Mouse (Mus musculus): Measurements from ENCODE around the gene Tex14. TPM values are rescaled to one million over a fixed set of nuclear protein-coding genes. Genes with fewer than 3 reads are reported as not detected.
"Not testable (repeated sequence)": the region's sequence is repeated elsewhere in the genome, so short reads cannot be mapped to it uniquely, and the experiment has no call there.

The Tex14 gene
- total and polyA plus RNA-seq, 3 experiments = 0.08 to 0.23 TPM; not detected in 1

GRCm38 (mm10) chr11:87448476-87449199 lies 43.8 kb downstream of the Tex14 start:
- H3K27me3 ChIP-seq (ENCODE audit: control insufficient read depth, insufficient read depth, low read length); H3K79me2 ChIP-seq (replicated peaks; ENCODE audit: control insufficient read depth, insufficient read depth, low read length); intact Hi-C loops (cut with DNase I); H3K4me1 ChIP-seq (ENCODE audit: control insufficient read depth, insufficient read depth, low read length); H3K36me3 ChIP-seq (ENCODE audit: control insufficient read depth, insufficient read depth, low read length): not testable (repeated sequence)
- peak overlapping the region; percentile 68 for H3K9ac ChIP-seq (ENCODE audit: low read depth, low read length)
- under 1% methylated on average over 6 of the region's 32 CpGs for WGBS
- 0 out of 2 replicates have a peak, but pooled peaks have one; percentile 50 for TF ChIP-seq POLR2A (IDR thresholded peaks at IDR 0.05; ENCODE audit: insufficient read depth, low read depth, low read length)
- H3K4me3 ChIP-seq = peak overlapping the region; percentile 51
- H3K27ac ChIP-seq = peak overlapping the region; percentile 80
- DNase-seq = peak in 1 of 2 experiments; percentile 31

- intact Hi-C loops (cut with DNase I) = no loop called here
- TF ChIP-seq POLR2A (IDR thresholded peaks at IDR 0.05; ENCODE audit: insufficient read depth, low read depth, low read length) (no peak), EP300 (IDR thresholded peaks at IDR 0.05; ENCODE audit: insufficient read depth, low read depth, low read length) (no peak), CTCF (IDR thresholded peaks at IDR 0.05) (no peak)
- H3K79me2 ChIP-seq (replicated peaks; ENCODE audit: control insufficient read depth, insufficient read depth, low read length) = no peaks in the 10 kb centered on the region
- H3K27ac ChIP-seq = peak overlapping the region; percentile 59
- H3K27me3 ChIP-seq (ENCODE audit: control insufficient read depth, insufficient read depth, low read length) = no peaks in the 10 kb centered on the region
- WGBS = 13% methylated on average over 3 of the region's 3 CpGs
- peak overlapping the region; percentile 68 for H3K9ac ChIP-seq (ENCODE audit: low read depth, low read length)
- peaks cover 2% of the 10 kb centered on the region; the same call in 1 of the 2 replicates for H3K36me3 ChIP-seq (ENCODE audit: control insufficient read depth, insufficient read depth, low read length)
- DNase-seq = no peak
- 0 out of 2 replicates have a peak overlapping the region, but pooled peaks have one; percentile 11 for H3K4me3 ChIP-seq
- H3K4me1 ChIP-seq (ENCODE audit: control insufficient read depth, insufficient read depth, low read length) = peaks cover 3% of the 10 kb centered on the region
Measured at GRCm38 (mm10) chr11:87449200-87449547, 44.3 kb downstream of the Tex14 start.

GRCm38 (mm10) chr11:87449847-87450246 lies 45.0 kb downstream of the Tex14 start:
- DNase-seq; H3K27me3 ChIP-seq (ENCODE audit: control insufficient read depth, insufficient read depth, low read length); H3K4me1 ChIP-seq (ENCODE audit: control insufficient read depth, insufficient read depth, low read length); H3K27ac ChIP-seq; H3K36me3 ChIP-seq (ENCODE audit: control insufficient read depth, insufficient read depth, low read length); H3K9ac ChIP-seq (ENCODE audit: low read depth, low read length); intact Hi-C loops (cut with DNase I); H3K79me2 ChIP-seq (replicated peaks; ENCODE audit: control insufficient read depth, insufficient read depth, low read length); H3K4me3 ChIP-seq: not testable (repeated sequence)
- TF ChIP-seq CTCF (IDR thresholded peaks at IDR 0.05) = 0 out of 2 replicates have a peak, but pooled peaks have one; percentile 2
- 42% methylated on average over 5 of the region's 5 CpGs for WGBS

- H3K36me3 ChIP-seq (ENCODE audit: control insufficient read depth, insufficient read depth, low read length); H3K27me3 ChIP-seq (ENCODE audit: control insufficient read depth, insufficient read depth, low read length); H3K9ac ChIP-seq (ENCODE audit: low read depth, low read length); H3K27ac ChIP-seq; H3K4me1 ChIP-seq (ENCODE audit: control insufficient read depth, insufficient read depth, low read length); DNase-seq; H3K4me3 ChIP-seq; H3K79me2 ChIP-seq (replicated peaks; ENCODE audit: control insufficient read depth, insufficient read depth, low read length); intact Hi-C loops (cut with DNase I): not testable (repeated sequence)
- WGBS = 82% methylated on average over 8 of the region's 8 CpGs
Measured at GRCm38 (mm10) chr11:87452779-87453178, 47.9 kb downstream of the Tex14 start.

- no peak for TF ChIP-seq POLR2A (IDR thresholded peaks at IDR 0.05; ENCODE audit: insufficient read depth, low read depth, low read length)
- TF ChIP-seq CTCF (IDR thresholded peaks at IDR 0.05) = no peak
- DNase-seq = no peak
- no peak overlapping the region for H3K9ac ChIP-seq (ENCODE audit: low read depth, low read length)
Measured at GRCm38 (mm10) chr11:87453216-87454034, 48.6 kb downstream of the Tex14 start.

GRCm38 (mm10) chr11:87454035-87454690 lies 49.3 kb downstream of the Tex14 start:
- Histone ChIP-seq H3K27me3 (ENCODE audit: control insufficient read depth, insufficient read depth, low read length) (no peaks in the 10 kb centered on the region), H3K4me3 (no peak overlapping the region), H3K9ac (ENCODE audit: low read depth, low read length) (no peak overlapping the region), H3K79me2 (replicated peaks; ENCODE audit: control insufficient read depth, insufficient read depth, low read length) (no peaks in the 10 kb centered on the region), H3K36me3 (ENCODE audit: control insufficient read depth, insufficient read depth, low read length) (no peaks in the 10 kb centered on the region), H3K4me1 (ENCODE audit: control insufficient read depth, insufficient read depth, low read length) (peaks cover 2% of the 10 kb centered on the region), H3K27ac (no peak overlapping the region)
- no peak for DNase-seq
- WGBS = 88% methylated on average over 2 of the region's 2 CpGs
- no peak for TF ChIP-seq CTCF (IDR thresholded peaks at IDR 0.05)
- TF ChIP-seq EP300 (IDR thresholded peaks at IDR 0.05; ENCODE audit: insufficient read depth, low read depth, low read length) = no peak
- TF ChIP-seq POLR2A (IDR thresholded peaks at IDR 0.05; ENCODE audit: insufficient read depth, low read depth, low read length) = no peak
- intact Hi-C loops (cut with DNase I) = no loop called here

More at GRCm38 (mm10) chr11:87453216-87454034, 48.6 kb downstream of the Tex14 start:
- intact Hi-C loops (cut with DNase I) = no loop called here
- H3K4me3 ChIP-seq = no peak overlapping the region
- no peak overlapping the region for H3K27ac ChIP-seq
- no peaks in the 10 kb centered on the region for H3K27me3 ChIP-seq (ENCODE audit: control insufficient read depth, insufficient read depth, low read length)
- H3K79me2 ChIP-seq (replicated peaks; ENCODE audit: control insufficient read depth, insufficient read depth, low read length) = no peaks in the 10 kb centered on the region
- peaks cover 3% of the 10 kb centered on the region for H3K4me1 ChIP-seq (ENCODE audit: control insufficient read depth, insufficient read depth, low read length)
- H3K36me3 ChIP-seq (ENCODE audit: control insufficient read depth, insufficient read depth, low read length) = no peaks in the 10 kb centered on the region
- WGBS = 21% methylated on average over 13 of the region's 13 CpGs

All from heart, adult 2 months (tissue).